Mouse (Mus musculus) urinary bladder, adult 18-20 months (tissue): ENCODE results near the gene Map2k6.
"Not testable (repeated sequence)": the region's sequence is repeated elsewhere in the genome, so short reads cannot be mapped to it uniquely, and the experiment has no call there.

Experiments used
- DNase-seq, 2 experiments: peaks; one replicate each; pipeline ENCODE4 v3.0.0; 2022; ENCODE audit warnings: low spot score in 2 of 2, mixed read lengths in 2 of 2

Map2k6 gene

GRCm38 (mm10) chr11:110398553-110399239 lies at the start of gene Map2k6:
TSS of gene Map2k6 (plus strand) at chr11:110399122.
- DNase-seq: peak; percentile 71 to 77

- DNase-seq: no peak
These were observed 44.7 kb upstream of the Map2k6 start for GRCm38 (mm10) chr11:110354261-110354660.

- DNase-seq: not testable (repeated sequence)
These were observed 43.8 kb upstream of the Map2k6 start for GRCm38 (mm10) chr11:110355131-110355530.

GRCm38 (mm10) chr11:110357756-110358551 lies 41.0 kb upstream of the Map2k6 start:
- peak; percentile 21 to 32 for DNase-seq

- peak; percentile 22 to 35 for DNase-seq
These were observed 33.9 kb upstream of the Map2k6 start for GRCm38 (mm10) chr11:110365016-110365415.

- no peak for DNase-seq
These were observed 32.0 kb upstream of the Map2k6 start for GRCm38 (mm10) chr11:110366902-110367301.

GRCm38 (mm10) chr11:110367638-110368037 lies 31.3 kb upstream of the Map2k6 start:
- DNase-seq: no peak

- DNase-seq: no peak
These were observed 29.5 kb upstream of the Map2k6 start for GRCm38 (mm10) chr11:110369312-110370019.

- DNase-seq: no peak
These were observed 27.1 kb upstream of the Map2k6 start for GRCm38 (mm10) chr11:110371827-110372226.

- no peak for DNase-seq
These were observed 26.5 kb upstream of the Map2k6 start for GRCm38 (mm10) chr11:110372266-110372954.

GRCm38 (mm10) chr11:110374036-110374435 lies 24.9 kb upstream of the Map2k6 start:
- no peak for DNase-seq

- DNase-seq: peak; percentile 59 to 74
These were observed 19.1 kb upstream of the Map2k6 start for GRCm38 (mm10) chr11:110379661-110380309.

GRCm38 (mm10) chr11:110380310-110380668 lies 18.6 kb upstream of the Map2k6 start:
- DNase-seq: no peak

- no peak for DNase-seq
These were observed 13.4 kb upstream of the Map2k6 start for GRCm38 (mm10) chr11:110385487-110385886.

- DNase-seq: no peak
These were observed 6.2 kb upstream of the Map2k6 start for GRCm38 (mm10) chr11:110392763-110393162.

- DNase-seq: no peak
These were observed 4.0 kb upstream of the Map2k6 start for GRCm38 (mm10) chr11:110394788-110395452.

- no peak for DNase-seq
These were observed 2.8 kb upstream of the Map2k6 start for GRCm38 (mm10) chr11:110396085-110396484.

- DNase-seq: no peak
These were observed 573 bp downstream of the Map2k6 start for GRCm38 (mm10) chr11:110399240-110400150.

- DNase-seq: no peak
These were observed 1.4 kb downstream of the Map2k6 start for GRCm38 (mm10) chr11:110400283-110400682.

GRCm38 (mm10) chr11:110402671-110403070 lies 3.7 kb downstream of the Map2k6 start:
- DNase-seq: no peak
